Mouse (Mus musculus) intestine, postnatal 0 days (tissue): Measurements from ENCODE around the gene Msh4. TPM values are rescaled to one million over a fixed set of nuclear protein-coding genes. Genes with fewer than 3 reads are reported as not detected.
A peak's percentile ranks its signal among the peaks of the same experiment; 100 is the strongest.

Experiments
- ATAC-seq: fragments of 200-750 bp; cut with Nextera tagmentation; 2 replicates; pipeline ENCODE4 v1.8.0; 2017; ENCODE audit warnings: mild to moderate bottlenecking, moderate TSS enrichment, moderate library complexity
- H3K27ac ChIP-seq: fragments of 300-500 bp; sonication (generic); 2 replicates; pipeline ENCODE4 v1.5.1; 2014; ENCODE audit warnings: mild to moderate bottlenecking, low read depth, low read length, moderate library complexity
- H3K27me3 ChIP-seq: fragments of 300-500 bp; sonication (generic); replicated peaks from 2 replicates; pipeline ENCODE4 v1.6.1; 2014; ENCODE audit warnings: low read length, mixed read lengths; ENCODE audit not compliant: control insufficient read depth, insufficient read depth
- H3K36me3 ChIP-seq: fragments of 300-500 bp; sonication (generic); 2 replicates; pipeline ENCODE4 v1.6.1; 2014; ENCODE audit warnings: mild to moderate bottlenecking, moderate library complexity; ENCODE audit not compliant: control insufficient read depth, insufficient read depth
- H3K4me1 ChIP-seq: fragments of 300-500 bp; sonication (generic); replicated peaks from 2 replicates; pipeline ENCODE4 v1.6.1; 2014; ENCODE audit warnings: antibody characterized with exemption, low read length, mixed read lengths; ENCODE audit not compliant: control insufficient read depth, insufficient read depth
- H3K4me2 ChIP-seq: fragments of 300-500 bp; sonication (generic); replicated peaks from 2 replicates; pipeline ENCODE4 v1.6.1; 2014; ENCODE audit warnings: low read depth, mild to moderate bottlenecking, moderate library complexity
- H3K4me3 ChIP-seq: fragments of 300-500 bp; sonication (generic); 2 replicates; pipeline ENCODE4 v1.5.1; 2014; ENCODE audit warnings: low read depth, low read length
- H3K9ac ChIP-seq: fragments of 300-500 bp; sonication (generic); 2 replicates; pipeline ENCODE4 v1.6.1; 2014; ENCODE audit warnings: mild to moderate bottlenecking, low read depth, low read length
- H3K9me3 ChIP-seq: fragments of 300-500 bp; sonication (generic); 2 replicates; pipeline ENCODE4 v1.6.1; 2016; ENCODE audit warnings: mixed run types; ENCODE audit not compliant: control insufficient read depth
- CTCF ChIP-seq: sonication (generic); IDR thresholded peaks from 2 replicates; pipeline ENCODE4 v1.5.1; 2016; ENCODE audit warnings: low read depth, mild to moderate bottlenecking, control low read depth, antibody characterized with exemption, moderate library complexity
- WGBS: fragments of 180-500 bp; shearing (Covaris S2); extraction: QIAGEN DNeasy Blood & Tissue Kit; methylation state at CpG from one replicate; pipeline ENCODE4 v1.1.7; 2014; 5-methylcytosine and 5-hydroxymethylcytosine counted together
- polyA plus RNA-seq: library from polyadenylated mRNA; unstranded; fragments of >200 nt; fragmentation: Nextera tagmentation; extraction: Ambion mirVana; gene quantifications from 2 replicates; pipeline ENCODE4 v1.2.1, GENCODE M21; 2015

Msh4 gene
- polyA plus RNA-seq, 1 experiment from 2014 or later, result 0.04 TPM

- ATAC-seq, result no peak
- no peak for TF ChIP-seq CTCF
- H3K27ac ChIP-seq, result no peak overlapping the region
- H3K36me3 ChIP-seq, result peaks cover 36% of the 10 kb centered on the region; the same call in 1 of the 2 replicates
- H3K4me2 ChIP-seq, result no peak overlapping the region
- H3K4me3 ChIP-seq, result no peak overlapping the region
- H3K9ac ChIP-seq, result no peak overlapping the region
- H3K4me1 ChIP-seq, result 0 out of 2 replicates have a peak, but pooled peaks cover 3% of the 10 kb centered on the region
- 95% methylated on average over 13 of the region's 13 CpGs for WGBS
- H3K27me3 ChIP-seq, result no peaks in the 10 kb centered on the region
- no peaks in the 10 kb centered on the region for H3K9me3 ChIP-seq
Observed at GRCm38 (mm10) chr3:153941613-153942012, 35.7 kb upstream of the Msh4 start.

DNA sequence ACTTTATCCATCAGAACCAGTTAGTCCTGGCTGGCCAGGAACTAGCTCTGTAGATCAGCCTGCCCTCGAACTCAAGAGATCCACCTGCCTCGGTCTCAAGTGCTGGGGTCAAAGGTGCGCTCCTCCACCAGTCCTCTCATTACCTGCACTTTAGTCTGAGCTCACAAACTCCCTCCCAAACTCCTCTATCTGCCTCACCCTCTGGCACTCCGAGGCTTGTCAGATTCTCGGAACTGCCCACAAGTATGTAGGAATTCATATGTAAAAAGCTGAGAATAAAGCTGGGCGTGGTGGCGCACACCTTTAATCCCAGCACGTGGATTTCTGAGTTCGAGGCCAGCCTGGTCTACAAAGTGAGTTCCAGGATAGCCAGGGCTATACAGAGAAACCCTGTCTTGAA, 34.5 kb upstream of the Msh4 start:
- 0 out of 2 replicates have a peak, but pooled peaks cover 3% of the 10 kb centered on the region for H3K4me1 ChIP-seq
- H3K4me2 ChIP-seq, result no peak overlapping the region
- peaks cover 36% of the 10 kb centered on the region; the same call in 1 of the 2 replicates for H3K36me3 ChIP-seq
- no peak for TF ChIP-seq CTCF
- H3K27me3 ChIP-seq, result no peaks in the 10 kb centered on the region
- no peak overlapping the region for H3K4me3 ChIP-seq
- no peaks in the 10 kb centered on the region for H3K9me3 ChIP-seq
- no peak overlapping the region for H3K27ac ChIP-seq
- ATAC-seq, result no peak
- WGBS, result 81% methylated on average over 9 of the region's 9 CpGs
- H3K9ac ChIP-seq, result no peak overlapping the region

GRCm38 (mm10) chr3:153940021-153940420, 34.1 kb upstream of the Msh4 start:
- Histone ChIP-seq H3K9ac (no peak overlapping the region), H3K27ac (no peak overlapping the region), H3K36me3 (peaks cover 36% of the 10 kb centered on the region; the same call in 1 of the 2 replicates), H3K4me1 (no peaks in the 10 kb centered on the region), H3K4me3 (no peak overlapping the region), H3K9me3 (no peaks in the 10 kb centered on the region), H3K27me3 (no peaks in the 10 kb centered on the region), H3K4me2 (no peak overlapping the region)
- TF ChIP-seq CTCF, result no peak
- no peak for ATAC-seq
- WGBS, result 82% methylated on average over 8 of the region's 8 CpGs

DNA sequence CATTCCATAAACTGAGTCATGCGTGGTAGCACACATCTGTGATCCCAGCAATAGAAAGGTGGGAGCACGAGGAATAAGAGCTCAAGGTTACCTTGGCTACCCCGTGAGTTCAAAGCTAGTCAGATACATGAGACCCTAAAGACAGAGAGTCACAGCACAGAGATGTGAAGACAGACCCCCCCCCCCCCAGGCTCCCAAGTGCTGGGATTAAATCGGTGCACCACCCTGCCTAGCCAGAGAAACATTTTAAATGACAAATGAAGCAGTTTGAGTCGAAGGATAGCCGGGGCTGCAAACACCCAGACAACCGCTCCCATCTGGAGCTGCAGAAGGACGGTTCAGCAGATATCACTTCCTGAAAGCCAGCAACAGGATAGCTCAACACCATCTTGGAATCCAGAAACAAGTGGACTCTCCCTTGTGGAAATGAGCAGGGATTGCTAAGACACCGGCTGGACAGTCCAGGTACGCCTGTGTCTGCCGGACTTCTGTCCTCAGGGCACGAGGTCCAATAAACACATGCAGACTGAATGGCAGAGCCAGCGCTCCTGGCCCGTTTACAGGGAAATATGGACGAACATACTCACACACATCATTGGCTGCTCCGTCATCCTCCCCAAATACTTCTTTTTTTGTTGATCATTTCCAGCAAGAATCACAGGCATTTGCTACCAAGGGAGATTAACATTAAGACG, 31.3 kb upstream of the Msh4 start:
- 91% methylated on average over 17 of the region's 17 CpGs for WGBS
- Histone ChIP-seq H3K4me2 (no peak overlapping the region), H3K36me3 (peaks cover 59% of the 10 kb centered on the region), H3K4me3 (no peak overlapping the region), H3K27ac (no peak overlapping the region), H3K9me3 (no peaks in the 10 kb centered on the region), H3K4me1 (no peaks in the 10 kb centered on the region), H3K27me3 (no peaks in the 10 kb centered on the region), H3K9ac (no peak overlapping the region)
- no peak for TF ChIP-seq CTCF
- ATAC-seq, result no peak

GRCm38 (mm10) chr3:153935878-153936277, 29.9 kb upstream of the Msh4 start:
- WGBS, result 63% methylated on average over 9 of the region's 9 CpGs
- no peak overlapping the region for H3K4me2 ChIP-seq
- H3K4me3 ChIP-seq, result no peak overlapping the region
- H3K27me3 ChIP-seq, result no peaks in the 10 kb centered on the region
- peak overlapping the region; percentile 57 for H3K27ac ChIP-seq
- peak; percentile 64 for ATAC-seq
- no peaks in the 10 kb centered on the region for H3K4me1 ChIP-seq
- no peaks in the 10 kb centered on the region for H3K9me3 ChIP-seq
- TF ChIP-seq CTCF, result no peak
- H3K9ac ChIP-seq, result no peak overlapping the region
- H3K36me3 ChIP-seq, result peaks cover 58% of the 10 kb centered on the region

- Histone ChIP-seq H3K4me1 (no peaks in the 10 kb centered on the region), H3K27ac (no peak overlapping the region), H3K4me2 (no peak overlapping the region), H3K4me3 (no peak overlapping the region), H3K36me3 (peaks cover 59% of the 10 kb centered on the region), H3K9ac (no peak overlapping the region), H3K9me3 (no peaks in the 10 kb centered on the region), H3K27me3 (no peaks in the 10 kb centered on the region)
- peak; percentile 90 for ATAC-seq
- WGBS, result 73% methylated on average over 5 of the region's 5 CpGs
- TF ChIP-seq CTCF, result no peak
Observed at GRCm38 (mm10) chr3:153932461-153932860, 26.5 kb upstream of the Msh4 start.
